Mouse (Mus musculus) T-helper 2 cell (primary cell): ENCODE data around the gene Mthfd1l.
"Not testable (repeated sequence)": the region's sequence is repeated elsewhere in the genome, so short reads cannot be mapped to it uniquely, and the experiment has no call there.

ENCODE experiments used
- in situ Hi-C: fragments of 300-600 bp; cut with MboI, MseI; formaldehyde crosslinking; loops from one replicate; pipeline ENCODE4 v1.15.1; 2025; ENCODE audit warnings: high pct_unique_total_duplicates

Gene Mthfd1l

GRCm38 (mm10) chr10:4112611-4113327 lies 139.9 kb downstream of the Mthfd1l start:
- in situ Hi-C loops = loop anchor here (10.0 kb wide), 1 partner anchor 1692 kb away; the partner anchor contains the start of gene Fbxo5

- in situ Hi-C loops = loop anchor here (10.0 kb wide), 1 partner anchor 1692 kb away; the partner anchor contains the start of gene Fbxo5
These were observed 140.4 kb downstream of the Mthfd1l start for GRCm38 (mm10) chr10:4113328-4113658.

GRCm38 (mm10) chr10:4116653-4117052 lies 143.7 kb downstream of the Mthfd1l start:
- in situ Hi-C loops = loop anchor here (10.0 kb wide), 1 partner anchor 1688 kb away; the partner anchor contains the start of gene Fbxo5

DNA sequence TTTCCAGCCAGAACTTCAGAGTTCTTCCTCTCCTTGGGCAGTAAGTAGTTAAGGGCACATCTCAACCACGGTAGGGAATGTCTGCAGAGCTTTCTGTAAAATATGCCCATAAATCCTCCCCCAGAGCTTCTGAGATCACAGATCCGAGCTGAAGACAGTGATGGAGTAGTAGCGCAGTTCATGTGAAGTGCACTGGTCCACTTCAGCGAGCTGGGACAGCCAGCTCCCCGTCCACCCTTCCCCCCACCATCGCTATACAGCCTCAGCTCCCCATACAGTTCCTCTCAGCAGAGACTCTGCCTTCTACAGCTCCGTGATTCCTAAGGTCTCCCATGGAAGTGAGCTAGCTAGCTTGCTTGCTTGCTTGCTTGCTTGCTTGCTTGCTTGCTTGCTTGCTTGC lies 144.2 kb downstream of the Mthfd1l start:
- in situ Hi-C loops = loop anchor here (10.0 kb wide), 1 partner anchor 1688 kb away; the partner anchor contains the start of gene Fbxo5

GRCm38 (mm10) chr10:4119287-4119686 lies 146.4 kb downstream of the Mthfd1l start:
- in situ Hi-C loops = loop anchor here (10.0 kb wide), 1 partner anchor 1686 kb away; the partner anchor contains the start of gene Fbxo5

- in situ Hi-C loops = no loop called here
These were observed 147.8 kb downstream of the Mthfd1l start for GRCm38 (mm10) chr10:4120708-4121107.

GRCm38 (mm10) chr10:4121197-4121596 lies 148.3 kb downstream of the Mthfd1l start:
- in situ Hi-C loops = no loop called here

GRCm38 (mm10) chr10:4123280-4123945 lies 150.5 kb downstream of the Mthfd1l start:
- in situ Hi-C loops = not testable (repeated sequence)

DNA sequence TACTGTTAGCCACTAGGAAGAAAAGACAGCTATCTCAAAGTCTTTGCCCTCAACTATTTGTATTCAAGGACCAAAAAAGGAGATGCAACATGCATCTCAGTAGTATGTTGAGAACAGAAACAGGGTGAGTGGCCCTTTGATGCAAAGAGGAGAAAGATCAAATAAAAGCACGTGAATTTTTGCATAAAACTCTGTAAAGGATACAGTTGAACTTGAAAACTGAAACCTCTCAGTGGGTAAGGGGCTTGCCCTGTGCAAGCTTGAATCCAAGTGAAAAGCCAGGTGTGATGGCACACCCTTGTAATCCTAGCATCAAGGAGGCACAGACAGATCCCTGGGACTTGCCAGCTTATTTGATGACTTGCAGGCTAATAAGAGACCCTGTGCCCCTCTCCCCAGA lies 151.2 kb downstream of the Mthfd1l start:
- in situ Hi-C loops = no loop called here

DNA sequence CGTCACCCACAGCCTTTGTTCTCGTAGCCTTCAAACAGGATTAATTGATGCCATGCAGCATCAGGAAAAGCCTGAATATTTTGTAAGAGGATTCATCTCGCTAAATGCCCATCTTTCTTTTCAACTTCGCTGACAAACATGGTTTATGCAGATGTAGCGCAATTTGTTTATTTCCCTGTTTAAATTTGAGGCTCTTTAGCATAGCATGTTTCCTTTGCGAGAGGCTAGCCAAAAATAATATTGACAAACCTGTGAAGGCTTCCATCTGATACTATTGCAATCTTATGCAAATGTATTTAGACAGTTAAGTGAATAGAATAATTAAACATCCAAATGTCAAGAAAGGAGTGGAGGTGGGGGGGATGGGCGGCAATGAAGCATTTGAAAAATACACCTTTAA lies 152.3 kb downstream of the Mthfd1l start:
- in situ Hi-C loops = no loop called here

- in situ Hi-C loops = no loop called here
These were observed 153.6 kb downstream of the Mthfd1l start for GRCm38 (mm10) chr10:4126335-4127012.

DNA sequence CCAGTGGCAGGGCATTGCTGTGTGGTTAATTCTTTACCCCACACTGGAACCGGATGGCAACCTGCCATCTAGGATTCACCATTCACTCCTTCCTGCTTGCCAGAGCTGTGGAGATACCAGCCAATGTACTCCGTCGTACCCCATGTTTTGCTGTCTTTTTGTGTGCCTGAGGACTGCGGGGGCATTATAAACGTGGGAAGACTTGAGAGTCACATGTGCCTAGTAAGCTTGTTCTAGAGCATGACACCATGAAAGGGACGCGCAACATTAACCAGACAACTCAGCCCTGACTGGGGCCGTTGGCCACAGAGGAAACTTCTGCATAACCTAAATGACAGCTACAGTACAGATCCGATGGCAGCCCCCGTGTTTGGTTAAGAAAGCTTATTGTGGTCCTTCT lies 155.5 kb downstream of the Mthfd1l start:
- in situ Hi-C loops = no loop called here

DNA sequence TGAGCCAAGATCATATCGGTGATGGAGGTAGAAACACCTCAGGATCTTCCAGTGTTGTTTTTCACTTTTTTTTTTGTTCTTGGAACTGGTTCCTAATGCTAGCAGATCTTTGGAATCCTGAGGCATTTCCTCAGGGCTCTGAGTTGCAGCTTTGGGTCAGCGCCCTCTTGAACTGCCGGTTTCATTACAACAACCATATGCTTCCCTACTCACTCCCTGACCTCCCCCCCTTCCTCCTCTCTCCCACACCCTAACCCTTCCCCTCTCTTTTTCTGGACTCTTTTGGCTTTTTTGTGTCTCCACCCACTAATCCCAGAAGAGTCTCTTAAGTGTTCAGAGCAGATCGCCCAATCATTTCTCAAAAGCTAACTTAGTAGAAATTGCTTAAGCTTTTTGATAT lies 156.0 kb downstream of the Mthfd1l start:
- in situ Hi-C loops = no loop called here

DNA sequence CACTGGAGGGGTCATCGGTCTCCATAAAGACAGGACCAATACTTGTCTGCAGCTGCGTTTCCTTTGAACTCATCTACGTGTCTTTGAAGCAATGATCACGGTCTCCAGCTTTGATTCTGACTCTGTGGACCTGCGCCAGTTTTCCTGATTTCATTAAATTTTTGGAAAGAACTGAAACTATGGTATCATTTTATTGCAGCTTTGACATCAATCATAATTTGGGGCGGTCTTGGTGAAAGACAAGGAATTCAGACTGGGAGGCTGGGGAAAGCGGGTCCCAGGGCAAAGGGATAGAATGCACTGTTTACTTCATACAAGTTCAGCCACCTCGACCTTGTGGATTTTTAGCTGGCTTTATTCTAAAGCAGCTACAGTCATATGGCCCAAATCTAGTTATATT lies 156.5 kb downstream of the Mthfd1l start:
- in situ Hi-C loops = no loop called here

- in situ Hi-C loops = no loop called here
These were observed 157.2 kb downstream of the Mthfd1l start for GRCm38 (mm10) chr10:4130034-4130607.

DNA sequence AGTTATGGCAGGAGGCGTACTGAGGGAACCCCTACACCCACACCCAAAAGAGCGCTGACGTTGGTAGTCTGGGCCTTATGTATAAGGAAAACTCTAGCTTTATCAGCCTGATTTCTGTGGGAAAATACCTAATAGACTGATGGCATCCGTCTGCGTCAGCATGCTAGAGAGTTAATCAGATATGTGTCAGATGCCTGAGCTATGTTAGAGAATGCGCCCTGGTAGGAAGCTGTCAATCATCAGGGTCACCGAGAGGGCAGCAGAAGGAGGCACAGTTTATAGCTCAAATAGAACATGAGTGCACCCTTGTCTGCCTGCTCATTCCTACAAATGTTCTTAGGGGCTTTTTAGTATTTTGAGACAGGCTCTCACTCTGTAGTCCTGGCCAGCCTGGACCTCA lies 159.8 kb downstream of the Mthfd1l start:
- in situ Hi-C loops = no loop called here

- in situ Hi-C loops = no loop called here
These were observed 162.3 kb downstream of the Mthfd1l start for GRCm38 (mm10) chr10:4135100-4135764.

GRCm38 (mm10) chr10:4139531-4139930 lies 166.6 kb downstream of the Mthfd1l start:
- in situ Hi-C loops = no loop called here

GRCm38 (mm10) chr10:4141689-4142088 lies 168.8 kb downstream of the Mthfd1l start:
- in situ Hi-C loops = no loop called here

GRCm38 (mm10) chr10:4142816-4143215 lies 169.9 kb downstream of the Mthfd1l start:
- in situ Hi-C loops = no loop called here

DNA sequence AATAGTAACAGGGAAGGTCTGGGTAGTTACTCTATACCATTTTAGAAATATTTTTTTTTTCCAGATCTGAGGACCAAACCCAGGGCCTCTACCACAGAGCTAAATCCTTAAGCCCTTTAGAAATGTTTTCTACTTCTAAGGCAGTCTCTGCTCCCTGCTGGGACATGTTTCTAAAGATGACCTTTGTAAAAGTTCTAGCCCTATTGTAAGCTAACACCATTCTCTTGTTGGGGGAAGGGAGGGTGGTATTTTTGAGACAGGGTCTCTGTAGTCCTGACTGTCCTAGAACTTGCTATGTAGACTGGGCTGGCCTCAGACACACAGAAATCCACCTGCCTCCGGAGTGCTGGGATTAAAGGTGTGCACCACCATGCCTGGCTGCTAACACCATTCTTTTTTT lies 170.5 kb downstream of the Mthfd1l start:
- in situ Hi-C loops = no loop called here
